Comparison of ENCODE assay signal across 9 mouse cellular contexts in genomic region chr7:73435685-73436084, GRCm38 (mm10).
A peak's percentile ranks its signal among the peaks of the same experiment; 100 is the strongest.
DNase-seq lines count a peak whose midpoint lies in the region; TF ChIP-seq lines count a peak whose summit lies in the region.
"Had no signal": no experiment of that assay in that cellular context is flagged by ENCODE, and none has a peak within 500 bp of the region (broad histone marks: within the 10 kb centered on the region; RNA-seq: fewer than 3 reads in every experiment).

No protein-coding gene starts in this region.

- DNase-seq in kidney, adult 2 months, result peak; percentile 22
- no peak for DNase-seq in kidney, adult 18-20 months
- no peak for DNase-seq in testis, postnatal 10 days (ENCODE audit: low spot score)
- DNase-seq in forelimb bud, embryonic 11.5 days (ENCODE audit: low read depth, low spot score), result peak; percentile 47
- peak; percentile 40 to 45 for DNase-seq in thymus, postnatal 36 days
- DNase-seq in layer of hippocampus, adult 9-11 months, result no peak
- DNase-seq in urinary bladder, adult 2 months (ENCODE audit: low spot score), result no peak
- DNase-seq: right cerebral cortex, adult 18-20 months had no signal

- 69% methylated on average over 12 of the region's 12 CpGs for WGBS in kidney, adult 2 months

- peak; percentile 39 for TF ChIP-seq CTCF in kidney, adult 2 months (conservative IDR thresholded peaks at IDR 0.05; ENCODE audit: insufficient read depth, insufficient read length, low read depth, low read length)
- peak; percentile 31; the same call in 1 of the 2 replicates for TF ChIP-seq CTCF in testis, adult 2 months (IDR thresholded peaks at IDR 0.05; ENCODE audit: control insufficient read depth, insufficient read depth, insufficient replicate concordance, low read depth, low read length)

- H3K27ac ChIP-seq in kidney, adult 2 months (ENCODE audit: insufficient read depth, low read depth, low read length), result no peak overlapping the region
- no peak overlapping the region for H3K27ac ChIP-seq in testis, adult 2 months (ENCODE audit: control insufficient read depth, insufficient read depth, low read depth, low read length)

- TF ChIP-seq POLR2A in kidney, adult 2 months (IDR thresholded peaks at IDR 0.05; ENCODE audit: low read depth, low read length), result no peak
- TF ChIP-seq POLR2A in testis, adult 2 months (IDR thresholded peaks at IDR 0.05; ENCODE audit: control insufficient read depth, low read depth, low read length), result no peak

- no peaks in the 10 kb centered on the region for H3K27me3 ChIP-seq in kidney, adult 2 months (replicated peaks; ENCODE audit: control insufficient read depth, insufficient read depth, low read length)
- no peaks in the 10 kb centered on the region for H3K27me3 ChIP-seq in testis, adult 2 months (ENCODE audit: control insufficient read depth, insufficient read depth, low read length)

- no peaks in the 10 kb centered on the region for H3K4me1 ChIP-seq in kidney, adult 2 months (ENCODE audit: control insufficient read depth, insufficient read depth, low read length)
- H3K4me1 ChIP-seq in testis, adult 2 months (ENCODE audit: control insufficient read depth, insufficient read depth, low read length), result no peaks in the 10 kb centered on the region

- peaks cover 13% of the 10 kb centered on the region for H3K36me3 ChIP-seq in kidney, adult 2 months (ENCODE audit: control insufficient read depth, insufficient read depth, low read length)
- H3K36me3 ChIP-seq in testis, adult 2 months (ENCODE audit: control insufficient read depth, insufficient read depth, low read length), result peaks cover 2% of the 10 kb centered on the region; the same call in 1 of the 2 replicates

- no peak overlapping the region for H3K4me3 ChIP-seq in kidney, adult 2 months (ENCODE audit: insufficient read depth, low read depth, low read length)
- no peak overlapping the region for H3K4me3 ChIP-seq in testis, adult 2 months (ENCODE audit: control insufficient read depth, low read depth, low read length)

Comparison
In these comparisons a context has a peak if more than half of its experiments do, and no peak if none do; other contexts are left out.
1. DNase-seq: peak in kidney, adult 2 months (single experiment), forelimb bud, embryonic 11.5 days (single experiment) and thymus, postnatal 36 days (2 of 2); none in kidney, adult 18-20 months (single experiment), testis, postnatal 10 days (single experiment), layer of hippocampus, adult 9-11 months (single experiment) and urinary bladder, adult 2 months (single experiment).